Mouse (Mus musculus): ENCODE results near the gene Myo1b.
"Not testable (repeated sequence)": the region's sequence is repeated elsewhere in the genome, so short reads cannot be mapped to it uniquely, and the experiment has no call there.

Gene Myo1b

GRCm38 (mm10) chr1:51895961-51896360 lies 19.9 kb downstream of the Myo1b start:
- DNase-seq (ENCODE audit: low spot score in 2 of 2), result no peak

GRCm38 (mm10) chr1:51894721-51895120 lies 21.1 kb downstream of the Myo1b start:
- no peak for DNase-seq (ENCODE audit: low spot score in 2 of 2)

- DNase-seq (ENCODE audit: low spot score in 2 of 2), result no peak
These were observed 22.1 kb downstream of the Myo1b start for GRCm38 (mm10) chr1:51893521-51894355.

- DNase-seq (ENCODE audit: low spot score in 2 of 2), result no peak
These were observed 23.9 kb downstream of the Myo1b start for GRCm38 (mm10) chr1:51892005-51892404.

- no peak for DNase-seq (ENCODE audit: low spot score in 2 of 2)
These were observed 27.6 kb downstream of the Myo1b start for GRCm38 (mm10) chr1:51888046-51888813.

- no peak for DNase-seq (ENCODE audit: low spot score in 2 of 2)
These were observed 30.4 kb downstream of the Myo1b start for GRCm38 (mm10) chr1:51885356-51885983.

- no peak for DNase-seq (ENCODE audit: low spot score in 2 of 2)
These were observed 32.7 kb downstream of the Myo1b start for GRCm38 (mm10) chr1:51883211-51883610.

- DNase-seq (ENCODE audit: low spot score in 2 of 2), result no peak
These were observed 33.1 kb downstream of the Myo1b start for GRCm38 (mm10) chr1:51882752-51883151.

- DNase-seq (ENCODE audit: low spot score in 2 of 2), result no peak
These were observed 35.7 kb downstream of the Myo1b start for GRCm38 (mm10) chr1:51879927-51880814.

- no peak for DNase-seq (ENCODE audit: low spot score in 2 of 2)
These were observed 36.5 kb downstream of the Myo1b start for GRCm38 (mm10) chr1:51879333-51879770.

- DNase-seq (ENCODE audit: low spot score in 2 of 2), result no peak
These were observed 40.2 kb downstream of the Myo1b start for GRCm38 (mm10) chr1:51875462-51876225.

GRCm38 (mm10) chr1:51872493-51873261 lies 43.2 kb downstream of the Myo1b start:
- no peak for DNase-seq (ENCODE audit: low spot score in 2 of 2)

GRCm38 (mm10) chr1:51871234-51871633 lies 44.6 kb downstream of the Myo1b start:
- not testable (repeated sequence) for DNase-seq (ENCODE audit: low spot score in 2 of 2)

- DNase-seq (ENCODE audit: low spot score in 2 of 2), result no peak
These were observed 52.9 kb downstream of the Myo1b start for GRCm38 (mm10) chr1:51862828-51863421.

GRCm38 (mm10) chr1:51860837-51861236 lies 55.0 kb downstream of the Myo1b start:
- no peak for DNase-seq (ENCODE audit: low spot score in 2 of 2)

- no peak for DNase-seq (ENCODE audit: low spot score in 2 of 2)
These were observed 58.9 kb downstream of the Myo1b start for GRCm38 (mm10) chr1:51856946-51857345.

- DNase-seq (ENCODE audit: low spot score in 2 of 2), result no peak
These were observed 59.5 kb downstream of the Myo1b start for GRCm38 (mm10) chr1:51856245-51856915.

GRCm38 (mm10) chr1:51855541-51856244 lies 60.2 kb downstream of the Myo1b start:
- no peak for DNase-seq (ENCODE audit: low spot score in 2 of 2)
